Mouse (Mus musculus): ENCODE results near the gene Neurl3. TPM values are rescaled to one million over a fixed set of nuclear protein-coding genes. Genes with fewer than 3 reads are reported as not detected.

The Neurl3 gene
- polyA plus RNA-seq, 2 experiments = 1.9 to 2.6 TPM

DNA sequence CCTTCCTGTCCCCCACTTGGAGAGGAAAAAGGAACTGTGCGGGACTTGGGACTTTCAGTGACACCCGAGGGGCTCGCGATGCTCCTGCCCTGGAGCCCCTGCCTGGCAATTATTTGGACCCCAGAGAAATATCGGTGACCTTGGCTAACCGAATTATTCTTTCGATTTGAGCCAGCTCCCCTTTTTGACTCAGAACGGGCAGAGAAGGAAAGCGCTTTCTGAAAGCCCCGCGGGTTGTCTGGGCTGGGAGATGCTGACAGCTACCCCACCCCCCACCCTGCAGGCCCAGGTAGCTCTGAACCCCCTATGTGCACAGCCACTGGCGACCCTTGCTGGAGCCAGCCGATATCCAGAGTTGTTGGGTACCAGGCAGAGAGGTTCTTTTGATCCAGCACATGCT, 24.6 kb upstream of the Neurl3 start:
- Histone ChIP-seq H3K4me3 (ENCODE audit: insufficient read depth in 1 of 2, low read depth in 2 of 2, low read length in 2 of 2) (no peak overlapping the region), H3K36me3 (replicated peaks; ENCODE audit: control insufficient read depth, insufficient read depth, low read depth) (no peaks in the 10 kb centered on the region), H3K4me1 (replicated peaks; ENCODE audit: control insufficient read depth in 2 of 2, insufficient read depth in 2 of 2, low read length in 1 of 2) (no peaks in the 10 kb centered on the region), H3K27ac (no peak overlapping the region), H3K9ac (replicated peaks) (no peak overlapping the region), H3K27me3 (ENCODE audit: control insufficient read depth, insufficient read depth, low read length) (peaks cover 28% of the 10 kb centered on the region), H3K9me3 (ENCODE audit: control insufficient read depth, low read length) (no peaks in the 10 kb centered on the region), H3K4me2 (ENCODE audit: low read depth) (no peak overlapping the region)
- no peak for DNase-seq (ENCODE audit: low read depth in 3 of 3, low spot score in 3 of 3)
- 31% methylated on average over 13 of the region's 13 CpGs for WGBS (ENCODE audit: insufficient replicate concordance)
- ATAC-seq (ENCODE audit: insufficient read depth) = no peak
- no peak for TF ChIP-seq CTCF (IDR thresholded peaks at IDR 0.05; ENCODE audit: low read depth)
- no peak for TF ChIP-seq EP300 (IDR thresholded peaks at IDR 0.05; ENCODE audit: low read depth)

DNA sequence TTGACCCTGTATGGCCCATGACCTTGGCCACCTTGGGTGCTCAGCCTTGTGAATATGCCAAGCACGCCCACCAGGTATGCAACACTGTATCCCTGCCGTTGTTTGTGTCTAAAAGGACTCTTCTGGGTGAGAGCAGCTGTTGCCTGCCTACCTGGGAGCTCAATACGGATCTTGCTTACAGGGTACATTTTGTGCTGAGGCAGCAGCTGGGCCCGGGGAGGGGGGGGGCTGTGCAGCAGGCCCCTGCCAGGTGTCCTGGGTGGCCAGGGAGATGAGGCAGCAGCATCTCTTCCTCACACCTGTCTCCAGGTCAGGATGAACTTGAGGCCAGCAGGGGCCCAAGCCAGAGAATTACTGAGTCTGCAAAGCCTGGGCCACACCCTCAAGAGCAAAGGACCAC, 23.6 kb upstream of the Neurl3 start:
- no peaks in the 10 kb centered on the region for H3K9me3 ChIP-seq (ENCODE audit: control insufficient read depth, low read length)
- H3K4me1 ChIP-seq (replicated peaks; ENCODE audit: control insufficient read depth in 2 of 2, insufficient read depth in 2 of 2, low read length in 1 of 2) = no peaks in the 10 kb centered on the region
- H3K36me3 ChIP-seq (replicated peaks; ENCODE audit: control insufficient read depth, insufficient read depth, low read depth) = no peaks in the 10 kb centered on the region
- peaks cover 19% of the 10 kb centered on the region for H3K27me3 ChIP-seq (ENCODE audit: control insufficient read depth, insufficient read depth, low read length)
- 48% methylated on average over 4 of the region's 4 CpGs for WGBS (ENCODE audit: insufficient replicate concordance)
- H3K4me3 ChIP-seq (ENCODE audit: insufficient read depth in 1 of 2, low read depth in 2 of 2, low read length in 2 of 2) = no peak overlapping the region
- no peak overlapping the region for H3K9ac ChIP-seq (replicated peaks)
- no peak overlapping the region for H3K27ac ChIP-seq
- no peak overlapping the region for H3K4me2 ChIP-seq (ENCODE audit: low read depth)
- DNase-seq (ENCODE audit: low read depth in 3 of 3, low spot score in 3 of 3) (no peak), ATAC-seq (ENCODE audit: insufficient read depth) (no peak)
- no peak for TF ChIP-seq EP300 (IDR thresholded peaks at IDR 0.05; ENCODE audit: low read depth)
- no peak for TF ChIP-seq CTCF (IDR thresholded peaks at IDR 0.05; ENCODE audit: low read depth)

GRCm38 (mm10) chr1:36296466-36297149, 22.1 kb upstream of the Neurl3 start:
- no peaks in the 10 kb centered on the region for H3K36me3 ChIP-seq (replicated peaks; ENCODE audit: control insufficient read depth, insufficient read depth, low read depth)
- H3K4me2 ChIP-seq (ENCODE audit: low read depth) = no peak overlapping the region
- TF ChIP-seq EP300 (IDR thresholded peaks at IDR 0.05; ENCODE audit: low read depth) (no peak), CTCF (IDR thresholded peaks at IDR 0.05; ENCODE audit: low read depth) (no peak)
- H3K4me1 ChIP-seq (replicated peaks; ENCODE audit: control insufficient read depth in 2 of 2, insufficient read depth in 2 of 2, low read length in 1 of 2) = no peaks in the 10 kb centered on the region
- H3K9me3 ChIP-seq (ENCODE audit: control insufficient read depth, low read length) = no peaks in the 10 kb centered on the region
- WGBS (ENCODE audit: insufficient replicate concordance) = 6% methylated on average over 9 of the region's 9 CpGs
- ATAC-seq (ENCODE audit: insufficient read depth) (no peak), DNase-seq (ENCODE audit: low read depth in 3 of 3, low spot score in 3 of 3) (no peak)
- H3K27me3 ChIP-seq (ENCODE audit: control insufficient read depth, insufficient read depth, low read length) = peaks cover 6% of the 10 kb centered on the region
- no peak overlapping the region for H3K9ac ChIP-seq (replicated peaks)
- no peak overlapping the region for H3K27ac ChIP-seq
- no peak overlapping the region for H3K4me3 ChIP-seq (ENCODE audit: insufficient read depth in 1 of 2, low read depth in 2 of 2, low read length in 2 of 2)

GRCm38 (mm10) chr1:36294402-36294801, 19.9 kb upstream of the Neurl3 start:
- 51% methylated on average over 3 of the region's 3 CpGs for whole genome bisulfite sequencing (ENCODE audit: insufficient replicate concordance)
- Histone ChIP-seq H3K4me3 (ENCODE audit: insufficient read depth in 1 of 2, low read depth in 2 of 2, low read length in 2 of 2) (no peak overlapping the region), H3K27me3 (ENCODE audit: control insufficient read depth, insufficient read depth, low read length) (peaks cover 4% of the 10 kb centered on the region), H3K9me3 (ENCODE audit: control insufficient read depth, low read length) (no peaks in the 10 kb centered on the region), H3K4me2 (ENCODE audit: low read depth) (no peak overlapping the region), H3K36me3 (replicated peaks; ENCODE audit: control insufficient read depth, insufficient read depth, low read depth) (no peaks in the 10 kb centered on the region), H3K27ac (no peak overlapping the region), H3K9ac (replicated peaks) (no peak overlapping the region), H3K4me1 (replicated peaks; ENCODE audit: control insufficient read depth in 2 of 2, insufficient read depth in 2 of 2, low read length in 1 of 2) (no peaks in the 10 kb centered on the region)
- ATAC-seq (ENCODE audit: insufficient read depth) (no peak), DNase-seq (ENCODE audit: low read depth in 3 of 3, low spot score in 3 of 3) (no peak)
- TF ChIP-seq CTCF (IDR thresholded peaks at IDR 0.05; ENCODE audit: low read depth) (no peak), EP300 (IDR thresholded peaks at IDR 0.05; ENCODE audit: low read depth) (no peak)

DNA sequence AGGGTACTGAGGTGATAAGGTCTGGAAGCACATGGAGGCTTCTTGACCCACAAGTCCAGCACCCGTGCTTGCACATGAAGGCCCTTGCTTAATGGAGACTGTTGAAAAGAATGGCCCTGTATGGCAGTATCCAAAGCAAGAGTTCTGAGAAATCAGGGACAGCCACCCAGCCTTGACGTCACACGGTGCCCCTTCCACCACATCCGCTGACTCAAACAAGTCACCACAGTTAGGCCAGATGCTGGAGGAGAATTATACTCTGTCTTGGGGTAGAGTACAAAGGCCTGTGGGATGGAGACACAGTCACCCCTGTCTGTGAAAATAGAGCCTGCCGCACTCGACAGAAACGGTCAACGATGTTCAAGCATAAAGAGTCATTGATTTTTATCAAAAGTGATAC, 19.0 kb upstream of the Neurl3 start:
- DNase-seq (ENCODE audit: low read depth in 3 of 3, low spot score in 3 of 3) (no peak), ATAC-seq (ENCODE audit: insufficient read depth) (no peak)
- H3K4me1 ChIP-seq (replicated peaks; ENCODE audit: control insufficient read depth in 2 of 2, insufficient read depth in 2 of 2, low read length in 1 of 2) = no peaks in the 10 kb centered on the region
- no peak overlapping the region for H3K27ac ChIP-seq
- no peaks in the 10 kb centered on the region for H3K27me3 ChIP-seq (ENCODE audit: control insufficient read depth, insufficient read depth, low read length)
- no peak overlapping the region for H3K9ac ChIP-seq (replicated peaks)
- no peak overlapping the region for H3K4me3 ChIP-seq (ENCODE audit: insufficient read depth in 1 of 2, low read depth in 2 of 2, low read length in 2 of 2)
- 78% methylated on average over 8 of the region's 8 CpGs for WGBS (ENCODE audit: insufficient replicate concordance)
- no peak for TF ChIP-seq CTCF (IDR thresholded peaks at IDR 0.05; ENCODE audit: low read depth)
- TF ChIP-seq EP300 (IDR thresholded peaks at IDR 0.05; ENCODE audit: low read depth) = no peak
- H3K36me3 ChIP-seq (replicated peaks; ENCODE audit: control insufficient read depth, insufficient read depth, low read depth) = no peaks in the 10 kb centered on the region
- H3K4me2 ChIP-seq (ENCODE audit: low read depth) = no peak overlapping the region
- no peaks in the 10 kb centered on the region for H3K9me3 ChIP-seq (ENCODE audit: control insufficient read depth, low read length)

All from liver, embryonic 14.5 days (tissue).